ENCODE assay signal across 9 mouse cellular contexts in genomic region chr4:105100508-105101336, GRCm38 (mm10). TPM values are rescaled to one million over a fixed set of nuclear protein-coding genes. Genes with fewer than 3 reads are reported as not detected.
DNase-seq lines count a peak whose midpoint lies in the region; ATAC-seq lines count a peak whose summit lies in the region.
"Had no signal": no experiment of that assay in that cellular context is flagged by ENCODE, and none has a peak within 500 bp of the region (broad histone marks: within the 10 kb centered on the region; RNA-seq: fewer than 3 reads in every experiment).

No protein-coding gene starts in this region.

- DNase-seq in gastrocnemius, adult 18-20 months (ENCODE audit: low spot score) = peak; percentile 73
- DNase-seq in gastrocnemius, postnatal 4 days (ENCODE audit: low spot score in 2 of 2) = no peak
- peak; percentile 31 for DNase-seq in right cerebral cortex, adult 18-20 months
- no peak for DNase-seq in right cerebral cortex, postnatal 36 days (ENCODE audit: low spot score in 2 of 2)
- DNase-seq in urinary bladder, adult 2 months (ENCODE audit: low spot score) = no peak
- no peak for DNase-seq in testis, postnatal 14 days (ENCODE audit: low spot score)
- DNase-seq in T-cell, adult 2 months (ENCODE audit: low spot score) = no peak

- no peaks in the 10 kb centered on the region for H3K36me3 ChIP-seq in heart, embryonic 12.5 days
- H3K36me3 ChIP-seq: neural tube, embryonic 13.5 days had no signal

- H3K9ac ChIP-seq in heart, embryonic 12.5 days = no peak overlapping the region
- H3K9ac ChIP-seq: neural tube, embryonic 13.5 days had no signal

- peak overlapping the region; percentile 31 for H3K4me2 ChIP-seq in heart, embryonic 12.5 days
- H3K4me2 ChIP-seq: neural tube, embryonic 13.5 days had no signal

- H3K4me3 ChIP-seq in heart, embryonic 12.5 days = no peak overlapping the region
- H3K4me3 ChIP-seq: neural tube, embryonic 13.5 days had no signal

- WGBS in heart, embryonic 12.5 days = 7% methylated on average over 5 of the region's 5 CpGs

- peak; percentile 88 for ATAC-seq in heart, embryonic 12.5 days (ENCODE audit: insufficient number of reproducible peaks, low FRiP score)

- H3K27me3 ChIP-seq in heart, embryonic 12.5 days (replicated peaks) = no peaks in the 10 kb centered on the region
- H3K27me3 ChIP-seq: neural tube, embryonic 13.5 days had no signal

- H3K4me1 ChIP-seq in heart, embryonic 12.5 days (replicated peaks) = peaks cover 39% of the 10 kb centered on the region

- H3K9me3 ChIP-seq in heart, embryonic 12.5 days (replicated peaks) = no peaks in the 10 kb centered on the region
- H3K9me3 ChIP-seq: neural tube, embryonic 13.5 days had no signal

- peak overlapping the region; percentile 94 for H3K27ac ChIP-seq in heart, embryonic 12.5 days (ENCODE audit: poor library complexity, severe bottlenecking)
- H3K27ac ChIP-seq: neural tube, embryonic 13.5 days had no signal

RNA-seq across cellular contexts. Expression of gene Prkaa2, which starts 9.0 kb away (rescaled TPM):
- total RNA-seq in gastrocnemius, adult 18-20 months (2021) = 100 to 1,000 TPM; 134 to 146 TPM
- total RNA-seq in gastrocnemius, postnatal 4 days (2021) = 10 to 100 TPM; 44.4 to 46.8 TPM
- polyA plus RNA-seq in heart, embryonic 12.5 days (2016; fragmentation: Nextera tagmentation; extraction: Ambion mirVana) = 48.2 and 53.1 TPM in 2 replicates
- polyA plus RNA-seq in urinary bladder, adult 2 months (2012; rRNA removed) = 18.4 and 21.2 TPM in 2 replicates

RNA-seq across cellular contexts. Expression of gene Plpp3, which starts 56.4 kb away (rescaled TPM):
- 10 to 100 TPM; 42.6 to 62.5 TPM for total RNA-seq in gastrocnemius, adult 18-20 months (2021)
- total RNA-seq in gastrocnemius, postnatal 4 days (2021) = 100 to 1,000 TPM; 116 to 119 TPM
- polyA plus RNA-seq in heart, embryonic 12.5 days (2016; fragmentation: Nextera tagmentation; extraction: Ambion mirVana) = 28.6 and 30.3 TPM in 2 replicates
- 165 and 174 TPM in 2 replicates for polyA plus RNA-seq in urinary bladder, adult 2 months (2012; rRNA removed)

Comparison
In these comparisons a context has a peak if more than half of its experiments do, and no peak if none do; other contexts are left out.
1. DNase-seq: peak in gastrocnemius, adult 18-20 months (single experiment) and right cerebral cortex, adult 18-20 months (single experiment); none in gastrocnemius, postnatal 4 days (0 of 2), right cerebral cortex, postnatal 36 days (0 of 2), urinary bladder, adult 2 months (single experiment), testis, postnatal 14 days (single experiment) and T-cell, adult 2 months (single experiment).